Mouse (Mus musculus) layer of hippocampus, adult 11-12 months (tissue): ENCODE data around the gene Mgll.
A peak's percentile ranks its signal among the peaks of the same experiment; 100 is the strongest.

ENCODE experiments used
- DNase-seq: peaks from one replicate; pipeline ENCODE4 v3.0.0; 2022; ENCODE audit warnings: low spot score

Mgll gene

DNA sequence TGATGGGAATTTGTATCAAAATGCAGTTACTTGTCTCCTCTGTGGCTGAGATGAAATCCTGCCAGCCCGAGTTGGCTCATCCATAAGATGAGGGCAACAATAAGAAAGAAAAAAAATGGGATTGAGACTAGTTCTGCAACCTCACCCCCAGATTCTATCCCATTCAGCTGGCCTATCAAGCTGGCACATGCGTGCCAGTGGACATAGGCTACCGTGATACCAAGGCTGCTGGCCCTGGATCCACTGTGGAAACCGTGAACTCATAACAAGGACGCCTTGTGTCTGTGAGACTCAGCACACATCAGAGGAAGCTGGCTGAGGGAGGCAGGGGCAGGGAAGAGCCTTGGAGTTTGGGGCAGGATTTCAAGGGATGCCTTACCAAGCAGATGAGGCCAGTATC, 46.8 kb downstream of the Mgll start:
- DNase-seq = no peak

DNA sequence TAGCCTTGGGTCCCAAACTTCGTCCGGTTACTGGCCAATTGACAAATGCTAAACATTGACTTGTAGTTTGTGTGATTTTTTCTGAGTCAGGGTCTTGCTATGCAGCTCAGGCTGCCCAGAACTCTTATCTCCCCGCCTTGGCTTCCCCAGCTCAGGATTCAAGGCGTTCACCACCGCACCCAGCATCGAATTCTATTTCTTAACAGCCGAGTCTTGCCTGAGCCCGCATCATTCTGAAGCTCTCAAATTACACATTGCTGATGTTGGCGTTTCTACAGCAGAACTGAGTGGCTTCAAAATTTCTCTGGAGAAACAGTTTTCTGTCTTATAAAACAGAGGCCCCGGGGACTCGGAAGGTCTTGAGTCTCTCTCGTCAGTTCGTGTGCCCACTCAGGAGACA, 47.8 kb downstream of the Mgll start:
- DNase-seq = no peak

DNA sequence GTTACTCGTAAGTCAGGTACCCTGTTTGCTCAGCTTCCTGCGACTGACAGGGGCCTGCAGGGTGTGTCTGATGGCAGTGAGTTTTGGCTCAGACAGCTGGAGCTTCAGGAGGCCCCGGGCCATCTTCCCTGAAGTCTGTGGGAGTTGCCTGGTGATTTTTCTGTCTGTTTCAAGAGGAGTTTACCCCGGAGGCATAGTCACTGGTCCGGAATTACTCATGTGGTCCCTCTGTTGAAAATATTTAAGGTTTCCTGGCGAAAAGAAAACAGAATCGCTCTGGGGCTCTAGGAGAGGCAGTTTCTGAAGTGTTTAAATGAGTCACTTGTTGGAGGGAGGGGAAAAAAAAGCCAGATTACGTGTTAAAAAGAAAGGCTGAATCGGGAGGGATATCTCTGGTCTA, 49.8 kb downstream of the Mgll start:
- no peak for DNase-seq

DNA sequence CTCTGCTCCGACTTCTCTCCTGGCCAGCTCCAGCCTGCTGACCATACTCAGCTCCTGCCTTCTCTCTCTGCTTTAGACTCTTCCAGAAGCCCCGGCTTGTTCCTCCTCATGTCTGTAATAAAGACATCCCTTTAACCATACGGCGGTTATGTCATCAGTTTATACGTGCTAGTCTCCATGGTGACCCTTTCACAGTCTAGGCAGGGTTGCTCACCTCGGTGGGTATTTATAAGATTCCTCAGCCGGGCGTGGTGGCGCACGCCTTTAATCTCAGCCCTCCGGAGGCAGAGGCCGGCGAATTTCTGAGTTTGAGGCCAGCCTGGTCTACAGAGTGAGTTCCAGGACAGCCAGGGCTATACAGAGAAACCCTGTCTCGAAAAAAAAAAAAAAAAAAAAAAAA, 51.1 kb downstream of the Mgll start:
- no peak for DNase-seq

DNA sequence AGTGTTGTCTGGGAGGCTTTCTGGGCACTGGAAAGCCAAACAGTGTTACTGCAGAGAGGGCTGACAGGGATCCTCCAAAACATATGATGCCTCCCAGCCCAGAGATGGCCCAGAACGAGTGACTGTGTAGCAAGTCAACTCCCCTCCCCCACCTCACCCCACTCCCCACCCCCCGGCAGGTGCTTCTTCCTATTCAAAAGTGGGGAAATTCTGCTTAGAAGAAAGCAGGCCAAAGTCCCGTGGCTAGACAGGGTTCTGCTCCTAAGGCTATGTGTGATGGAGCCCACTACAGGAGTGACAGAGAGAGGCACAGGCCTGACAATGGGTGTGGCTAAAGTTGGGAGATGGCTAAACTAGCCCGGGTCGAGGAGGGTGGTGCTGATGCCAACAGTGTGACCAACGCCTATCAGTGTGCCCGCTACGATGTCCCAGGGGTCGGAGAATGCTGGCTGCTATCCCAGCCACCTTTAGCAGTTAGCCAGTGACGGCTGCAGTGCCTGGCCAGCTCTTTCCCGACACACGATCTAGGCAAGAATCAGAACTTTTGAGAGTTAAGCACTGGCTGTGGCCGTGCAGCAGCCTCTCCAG, 52.2 kb downstream of the Mgll start:
- DNase-seq = no peak

DNA sequence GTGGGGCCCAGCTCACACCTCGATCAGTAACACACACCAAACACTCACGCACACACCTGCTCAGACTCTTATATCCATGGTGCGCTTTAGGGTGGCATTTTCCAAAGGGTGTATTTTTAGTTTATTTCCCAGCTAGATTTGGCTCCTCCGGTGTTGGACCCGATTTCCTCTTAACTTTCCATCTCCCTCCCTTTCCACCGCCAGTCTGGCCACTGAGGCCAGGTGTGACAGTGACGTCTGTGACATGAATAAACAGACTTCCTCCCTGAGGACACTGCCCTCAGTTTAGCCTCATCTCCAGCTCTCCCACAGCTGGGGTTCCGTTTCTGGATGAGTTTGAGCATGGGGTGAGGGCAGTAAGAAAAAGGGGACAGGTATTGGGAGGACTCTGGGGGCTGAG, 52.8 kb downstream of the Mgll start:
- DNase-seq = no peak

DNA sequence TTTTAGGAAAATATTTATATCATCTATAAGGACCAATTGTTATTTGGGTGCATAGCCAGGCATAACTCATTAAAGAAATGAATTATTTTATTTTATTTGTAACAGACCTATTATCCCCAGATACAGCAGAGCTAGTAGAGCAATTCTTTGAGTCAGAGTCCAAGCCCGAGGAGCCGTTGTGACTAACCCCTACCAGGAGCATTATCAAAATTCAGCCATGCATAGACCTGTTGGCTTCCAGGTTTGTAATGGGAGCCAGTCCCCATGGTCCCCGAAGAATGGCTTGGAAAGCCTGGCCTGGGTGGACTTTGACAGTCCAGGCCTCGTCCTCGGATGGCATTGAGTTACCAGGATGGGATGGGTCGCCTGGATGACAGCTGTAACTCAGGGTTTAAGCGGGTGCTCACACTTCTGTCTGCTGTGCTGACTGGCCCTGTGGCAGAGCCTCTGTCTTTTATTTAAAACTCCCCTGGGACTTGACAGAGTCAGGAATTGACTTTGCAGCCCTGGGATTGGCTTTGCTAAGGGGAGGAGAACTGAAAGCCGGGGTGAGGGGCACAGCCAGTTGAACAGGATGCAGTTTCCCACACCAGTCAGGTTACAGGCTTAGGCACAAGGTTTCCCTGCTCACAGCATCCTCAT, 54.0 kb downstream of the Mgll start:
- DNase-seq = no peak

DNA sequence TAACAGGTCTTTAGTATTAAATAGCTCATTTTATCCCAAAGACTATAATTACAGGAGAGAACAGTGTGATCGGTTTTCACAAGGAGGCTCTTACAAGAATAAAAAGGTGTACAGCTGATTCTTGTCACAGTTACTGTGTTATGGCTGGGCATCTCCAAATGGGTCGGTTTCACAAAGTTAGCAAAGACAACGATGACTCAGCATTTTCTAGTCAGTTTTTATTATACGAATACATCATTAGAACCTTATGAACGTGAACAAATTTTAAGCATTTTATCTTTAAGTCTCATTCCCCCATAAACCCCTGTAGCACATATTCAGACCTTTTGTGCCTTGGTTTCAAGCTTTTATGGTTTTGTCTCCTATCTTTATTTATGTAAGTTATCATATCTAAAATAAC, 55.5 kb downstream of the Mgll start:
- DNase-seq = no peak

DNA sequence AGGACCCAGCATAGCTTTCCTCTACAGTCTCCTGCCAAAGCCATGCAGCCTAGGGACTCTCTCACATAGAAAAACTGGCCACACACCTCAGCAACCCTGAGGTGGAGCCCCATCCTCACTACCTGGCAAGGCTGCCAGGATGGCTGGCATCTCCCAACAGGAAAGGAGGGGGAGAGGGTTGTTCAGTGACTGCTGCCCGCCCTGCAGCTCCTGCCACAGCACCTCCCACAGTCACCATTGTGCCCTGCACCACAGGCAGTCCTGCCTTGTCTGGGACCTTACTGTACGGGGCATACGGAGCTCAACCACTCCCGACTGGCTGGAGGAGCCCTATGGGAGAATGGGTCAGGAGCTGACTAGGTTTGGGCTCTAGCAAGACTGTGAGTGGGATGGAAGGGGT, 57.7 kb downstream of the Mgll start:
- DNase-seq = no peak

DNA sequence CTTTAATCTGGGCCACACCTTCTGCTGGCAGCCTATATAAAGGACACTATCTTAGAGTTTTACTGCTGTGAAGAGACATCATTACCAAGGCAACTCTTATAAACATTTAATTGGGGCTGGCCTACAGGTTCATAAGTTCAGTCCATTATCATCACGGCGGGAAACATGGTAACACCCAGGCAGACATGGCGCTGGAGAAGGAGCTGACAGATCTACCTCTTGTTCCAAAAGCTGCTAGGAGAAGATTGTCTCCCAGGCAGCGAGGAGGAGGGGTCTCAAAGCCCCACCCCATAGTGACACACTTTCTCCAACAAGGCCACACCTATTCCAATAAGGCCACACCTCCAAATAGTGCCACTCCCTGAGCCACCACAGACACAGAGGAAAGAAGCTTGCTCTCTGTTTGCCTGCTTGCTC, 58.8 kb downstream of the Mgll start:
- DNase-seq = no peak

DNA sequence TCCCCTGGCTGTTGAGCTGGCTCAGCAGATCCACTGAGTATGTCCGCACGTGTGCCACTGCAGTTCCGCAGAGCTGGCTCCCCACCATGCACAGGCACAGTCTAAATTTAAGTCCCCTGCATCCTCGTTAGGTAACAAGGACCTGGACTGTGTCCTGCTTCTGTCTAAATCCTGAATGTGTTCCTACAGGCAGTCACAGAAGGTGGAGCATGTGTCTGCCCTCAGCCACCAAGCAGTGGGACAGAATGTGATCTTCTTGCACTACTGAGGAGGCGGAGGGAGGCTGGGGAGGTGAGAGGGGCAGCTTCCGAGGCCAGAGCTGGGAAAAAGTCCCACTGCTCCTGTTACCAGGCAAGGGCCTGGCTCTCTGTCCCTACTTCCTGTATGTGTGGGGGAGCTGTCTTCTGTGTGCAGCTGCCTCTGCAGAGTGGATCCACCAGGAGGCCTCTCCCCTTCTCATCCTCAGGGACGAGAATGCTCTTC, 60.5 kb downstream of the Mgll start:
- no peak for DNase-seq

DNA sequence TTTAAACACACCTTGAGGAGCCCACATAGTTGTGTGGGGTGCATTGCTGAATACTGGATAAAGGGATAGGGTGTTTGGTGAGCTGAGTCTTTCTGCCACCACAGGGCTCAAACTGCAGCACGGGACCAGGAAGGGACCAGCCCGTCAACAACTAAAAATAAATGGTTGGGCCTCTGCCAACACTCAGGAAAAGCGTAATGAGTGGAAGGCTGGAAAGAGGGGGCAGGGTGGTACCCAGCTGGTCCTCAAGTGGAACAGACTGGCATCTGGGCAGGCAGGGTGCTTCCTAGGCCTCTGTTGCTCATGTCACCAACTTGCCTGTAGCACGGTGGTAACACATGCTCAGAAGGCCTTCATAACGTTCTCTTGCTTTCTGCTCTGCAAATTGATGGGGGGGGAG, 61.1 kb downstream of the Mgll start:
- peak; percentile 51 for DNase-seq

DNA sequence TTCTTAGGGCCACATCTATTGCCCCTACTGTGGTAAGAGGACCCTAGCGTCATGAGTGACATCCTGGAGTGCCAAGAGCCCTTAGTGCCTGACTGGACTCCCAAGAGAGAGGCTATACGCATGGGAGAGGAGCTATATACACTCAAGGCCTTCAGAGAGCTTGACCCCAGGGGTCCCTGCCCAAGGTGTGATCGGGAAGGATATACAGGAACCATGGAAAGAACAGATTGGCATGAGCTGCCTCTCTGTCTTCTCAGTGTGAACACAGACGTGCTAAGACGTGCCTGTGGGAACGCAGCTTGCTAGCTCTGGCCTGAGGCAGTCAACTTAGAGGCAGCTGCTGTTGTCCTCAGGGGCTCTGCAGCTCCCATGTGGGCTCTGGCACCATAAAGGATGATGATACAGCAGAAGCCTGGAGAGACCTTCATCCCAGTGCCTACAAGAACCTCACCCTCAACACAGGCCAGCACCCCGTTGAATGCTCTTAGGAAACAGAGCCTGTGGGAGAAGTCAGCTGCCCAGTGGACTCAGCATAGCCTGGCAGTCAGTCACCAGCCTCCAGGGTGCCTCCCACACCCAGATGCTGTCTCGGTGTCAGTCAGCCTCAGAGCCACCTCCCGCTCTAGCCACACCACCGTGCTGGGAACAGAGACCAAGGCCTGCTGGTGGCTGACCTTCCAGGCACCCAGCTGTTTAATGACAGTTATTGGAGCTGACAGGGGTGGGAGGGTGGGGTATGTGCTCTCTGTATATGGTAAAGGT, 61.8 kb downstream of the Mgll start:
- DNase-seq = no peak

DNA sequence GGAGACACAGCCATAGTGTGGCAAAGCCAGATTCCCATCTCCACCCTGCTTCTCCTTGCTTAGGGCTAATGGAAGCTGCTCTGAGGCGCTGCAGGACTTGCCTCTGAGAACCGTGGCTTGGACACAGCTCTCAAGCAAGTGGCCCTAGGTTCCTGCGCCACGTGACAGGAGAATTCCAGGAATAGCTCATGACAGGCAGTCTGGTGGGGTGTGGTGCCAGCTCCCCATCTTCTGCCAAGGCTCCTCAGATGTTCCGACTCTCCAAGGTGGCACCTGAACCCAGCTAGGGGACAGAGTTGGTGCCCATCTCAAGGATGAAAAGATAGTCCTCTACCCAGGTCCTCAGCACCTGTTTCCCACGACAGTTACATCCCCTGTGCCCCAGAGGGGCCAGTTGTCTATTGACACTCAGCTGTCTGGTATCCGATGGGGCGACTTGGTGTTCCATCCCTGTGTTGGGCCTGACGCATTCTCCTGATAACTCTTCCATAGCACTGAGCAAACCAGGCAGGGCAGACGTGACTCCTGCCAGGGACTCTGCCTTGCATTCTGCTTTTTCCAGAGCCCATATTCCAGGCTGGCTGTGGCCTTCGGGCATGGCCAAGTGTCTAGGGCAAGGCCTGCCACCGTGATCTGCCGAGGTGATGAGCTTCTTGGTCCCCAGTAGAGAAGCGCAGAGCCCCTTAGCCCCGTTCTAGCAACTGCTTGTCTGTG, 62.7 kb downstream of the Mgll start:
- peak; percentile 44 for DNase-seq

DNA sequence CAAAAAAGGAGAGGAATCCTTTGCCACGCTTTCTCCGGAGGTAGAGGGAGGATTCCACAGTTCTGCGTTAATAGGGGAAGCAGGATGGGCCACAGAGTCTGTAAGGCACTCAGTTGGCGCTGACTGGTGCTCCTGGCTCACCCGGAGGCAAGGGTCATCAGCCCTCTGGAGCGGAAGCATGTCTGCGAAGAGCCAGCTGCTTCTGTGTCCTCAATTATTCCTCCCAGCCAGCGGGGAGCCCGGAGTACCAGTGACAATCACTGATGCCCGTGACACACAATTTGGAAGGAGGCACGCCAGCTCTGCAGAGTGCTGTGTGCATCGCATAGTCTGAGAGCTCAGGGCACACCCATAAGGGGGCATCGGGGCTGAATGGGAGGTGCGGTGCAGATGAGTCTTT, 63.3 kb downstream of the Mgll start:
- DNase-seq = no peak

DNA sequence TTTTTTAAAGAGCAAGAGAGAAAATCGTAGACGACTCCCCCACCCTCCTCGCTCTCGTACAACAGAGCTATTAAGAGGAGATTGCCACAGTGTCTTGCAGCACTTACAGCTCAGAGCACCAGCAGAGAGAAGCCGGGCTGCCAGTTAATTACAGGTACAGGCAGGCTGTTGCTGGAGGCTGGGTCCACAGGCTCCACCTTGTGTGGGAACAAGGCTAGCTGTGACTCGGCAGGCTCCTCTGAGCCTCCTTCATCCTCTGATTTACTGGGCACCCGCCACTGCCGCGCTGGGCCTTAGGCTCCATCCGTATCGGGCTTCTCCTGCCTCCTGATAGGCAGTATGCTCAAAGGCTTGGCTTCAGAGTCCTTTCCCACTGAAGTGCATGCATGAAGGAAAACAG, 64.0 kb downstream of the Mgll start:
- DNase-seq = no peak

DNA sequence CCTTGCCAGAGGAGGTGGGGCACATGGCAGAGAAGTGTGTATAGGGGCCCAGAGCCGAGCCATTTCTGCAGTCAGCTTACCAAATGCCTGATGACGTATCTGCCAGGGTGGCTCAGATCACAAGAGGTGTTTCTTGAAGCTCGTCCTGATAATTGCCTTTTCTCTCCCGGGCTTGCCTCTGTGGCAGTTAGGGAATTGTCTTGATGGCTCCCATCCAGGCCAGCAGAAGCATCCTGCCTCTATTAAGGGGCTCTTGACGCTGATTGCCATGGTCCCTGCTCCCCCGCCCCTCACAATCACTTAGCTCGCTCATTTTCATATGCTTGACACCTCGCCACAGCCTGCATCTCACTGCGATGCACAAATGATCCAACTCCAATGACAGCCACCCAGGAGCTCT, 67.1 kb downstream of the Mgll start:
- DNase-seq = no peak

DNA sequence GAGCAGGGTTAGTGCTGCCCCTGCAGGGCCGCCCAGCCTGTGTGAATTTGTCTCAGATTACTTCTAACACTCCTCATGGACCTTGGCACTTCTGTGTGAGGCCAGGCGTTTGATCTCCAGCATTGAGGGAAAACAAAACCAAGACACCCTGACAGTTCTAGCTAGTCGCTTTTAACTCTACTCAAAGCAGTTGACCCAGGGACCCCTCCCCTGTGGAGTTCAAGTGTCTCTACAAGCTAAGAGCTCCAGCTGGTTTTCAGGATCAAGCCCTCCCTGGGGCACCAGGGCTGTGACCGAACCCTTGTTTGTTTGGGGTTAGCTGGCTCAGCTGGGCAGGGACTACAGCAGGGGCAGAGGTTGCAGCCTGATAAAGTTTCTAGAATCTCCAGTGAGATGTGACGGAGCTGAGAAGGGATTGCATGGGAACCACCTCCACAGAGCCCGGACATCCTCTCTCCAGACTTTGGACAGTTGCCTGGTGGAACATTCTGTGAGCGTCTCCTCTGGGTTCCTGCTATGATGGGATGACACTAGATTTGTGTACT, 68.0 kb downstream of the Mgll start:
- no peak for DNase-seq

DNA sequence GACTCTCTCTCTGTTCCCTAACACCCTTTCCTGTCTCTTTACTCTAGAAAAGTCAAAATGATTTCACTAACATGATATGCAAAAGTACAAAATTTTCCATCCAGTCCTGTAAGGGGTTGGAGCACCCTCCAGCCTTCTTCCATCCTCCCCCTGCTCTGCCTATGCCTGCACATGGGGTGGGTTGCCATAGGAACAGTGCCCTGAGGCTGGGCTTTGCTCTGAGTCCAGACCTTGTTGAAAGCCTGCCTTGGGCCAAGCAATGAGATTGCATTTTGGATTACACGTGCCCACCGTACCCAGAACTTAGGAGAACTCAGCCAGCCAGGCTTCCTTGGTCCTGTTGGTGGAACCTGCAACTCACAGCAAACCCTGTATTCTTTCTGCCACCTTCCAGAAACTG, 69.0 kb downstream of the Mgll start:
- no peak for DNase-seq

DNA sequence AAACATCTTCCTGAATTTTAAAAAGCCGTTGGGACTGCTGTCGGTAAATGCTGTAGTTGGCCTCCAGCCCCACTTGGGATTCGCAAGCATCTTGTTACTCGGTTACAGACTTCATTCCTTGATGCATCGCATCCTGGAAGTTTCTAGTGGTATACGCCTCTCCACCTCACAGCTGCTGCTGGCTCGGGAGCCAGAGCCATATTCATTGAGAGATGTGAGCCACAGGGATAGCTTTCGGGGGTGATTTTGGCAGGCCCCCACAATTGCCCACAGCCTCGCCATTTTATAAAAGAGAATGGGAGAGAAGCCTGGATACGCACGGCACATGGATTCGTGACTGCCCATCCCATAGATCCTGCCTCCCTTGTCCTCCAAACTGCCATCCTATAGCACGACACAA, 69.7 kb downstream of the Mgll start:
- no peak for DNase-seq

DNA sequence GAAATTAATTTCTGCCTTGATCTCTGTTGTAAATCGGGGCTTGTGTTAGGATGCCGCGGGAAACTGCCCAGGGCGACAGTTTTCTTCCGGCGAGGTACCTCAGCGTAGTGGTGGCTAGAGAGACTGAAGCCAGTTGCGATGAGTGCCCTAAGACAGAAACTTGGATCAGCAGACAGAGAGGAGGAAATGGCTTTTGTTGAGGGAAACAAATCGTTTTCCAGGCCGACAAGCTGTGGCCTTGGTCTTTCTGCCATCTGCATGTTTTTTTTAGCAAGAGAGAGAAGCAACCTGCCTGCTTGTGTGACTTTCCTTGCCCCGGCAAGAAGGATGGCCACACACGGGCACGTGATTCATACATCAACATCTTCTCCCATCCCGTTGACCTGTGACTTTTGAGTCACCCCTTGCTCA, 70.4 kb downstream of the Mgll start:
- DNase-seq = no peak

DNA sequence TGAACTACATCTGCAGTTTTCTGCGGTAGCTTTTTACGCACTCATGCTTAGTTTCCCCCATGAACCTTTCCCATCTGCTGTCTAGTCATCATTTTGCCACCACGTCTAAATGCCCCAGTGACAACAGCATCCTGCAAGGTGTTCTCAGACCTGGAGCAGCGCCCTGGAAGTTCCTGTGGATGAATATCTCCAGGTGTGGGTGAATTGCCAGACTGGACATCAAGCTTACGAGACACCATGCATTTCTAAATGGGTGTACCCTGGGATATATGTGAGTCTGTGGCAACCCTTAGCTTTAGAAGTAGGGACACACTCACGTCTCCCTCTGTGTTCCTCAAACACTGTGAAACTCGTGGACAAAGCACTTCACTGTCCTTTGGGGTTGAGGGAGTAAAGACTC, 76.0 kb downstream of the Mgll start:
- DNase-seq = no peak

DNA sequence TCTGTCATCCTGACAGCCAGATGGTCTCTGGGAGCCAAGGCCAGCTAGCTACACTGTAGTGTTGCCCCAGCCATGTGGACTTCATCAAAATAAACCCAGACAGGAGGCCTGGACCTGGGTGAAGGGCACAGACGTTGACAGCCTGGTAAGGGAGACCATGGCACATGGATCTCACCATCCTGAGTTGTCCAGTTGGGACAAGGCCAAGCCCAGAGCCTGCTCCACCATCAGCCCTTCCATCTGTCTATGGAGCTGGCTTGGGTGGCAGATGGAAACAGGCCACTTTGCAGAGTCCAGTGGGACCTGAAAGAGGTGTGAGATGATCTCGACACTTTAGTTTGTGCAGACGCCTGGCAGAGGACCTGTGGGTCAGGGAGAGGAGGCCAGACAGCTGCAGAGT, 76.5 kb downstream of the Mgll start:
- DNase-seq = no peak
